Mouse (Mus musculus) hindlimb bud, embryonic 11.5 days (tissue): ENCODE results near the gene Cds2.
"Not testable (repeated sequence)": the region's sequence is repeated elsewhere in the genome, so short reads cannot be mapped to it uniquely, and the experiment has no call there.

Experiments
- DNase-seq: peaks from one replicate; pipeline ENCODE4 v3.0.0-alpha.2; 2012; ENCODE audit warnings: low read depth, low spot score; ENCODE audit errors: extremely low spot score

The Cds2 gene

GRCm38 (mm10) chr2:132290808-132291207, 27.9 kb downstream of the Cds2 start:
- no peak for DNase-seq

GRCm38 (mm10) chr2:132291265-132291664, 28.3 kb downstream of the Cds2 start:
- DNase-seq, result no peak

GRCm38 (mm10) chr2:132292083-132292482, 29.1 kb downstream of the Cds2 start:
- DNase-seq, result no peak

- no peak for DNase-seq
These were observed 30.9 kb downstream of the Cds2 start for GRCm38 (mm10) chr2:132293694-132294450.

- no peak for DNase-seq
These were observed 35.3 kb downstream of the Cds2 start for GRCm38 (mm10) chr2:132298250-132298649.

- no peak for DNase-seq
These were observed 38.5 kb downstream of the Cds2 start for GRCm38 (mm10) chr2:132301436-132301835.

- DNase-seq, result no peak
These were observed 42.2 kb downstream of the Cds2 start for GRCm38 (mm10) chr2:132305165-132305564.

- DNase-seq, result no peak
These were observed 43.0 kb downstream of the Cds2 start for GRCm38 (mm10) chr2:132305988-132306387.

- no peak for DNase-seq
These were observed 44.4 kb downstream of the Cds2 start for GRCm38 (mm10) chr2:132307213-132307843.

GRCm38 (mm10) chr2:132308829-132309228, 45.9 kb downstream of the Cds2 start:
- no peak for DNase-seq

- DNase-seq, result no peak
These were observed 46.5 kb downstream of the Cds2 start for GRCm38 (mm10) chr2:132309398-132309930.

GRCm38 (mm10) chr2:132312616-132313015, 49.7 kb downstream of the Cds2 start:
- no peak for DNase-seq

GRCm38 (mm10) chr2:132313568-132313967, 50.6 kb downstream of the Cds2 start:
- DNase-seq, result no peak

- not testable (repeated sequence) for DNase-seq
These were observed 51.1 kb downstream of the Cds2 start for GRCm38 (mm10) chr2:132314057-132314456.

GRCm38 (mm10) chr2:132316041-132316808, 53.3 kb downstream of the Cds2 start:
- DNase-seq, result peak; percentile 49

- no peak for DNase-seq
These were observed 54.2 kb downstream of the Cds2 start for GRCm38 (mm10) chr2:132317178-132317577.

- no peak for DNase-seq
These were observed 57.6 kb downstream of the Cds2 start for GRCm38 (mm10) chr2:132320516-132320915.

GRCm38 (mm10) chr2:132323541-132323940, 60.6 kb downstream of the Cds2 start:
- no peak for DNase-seq

GRCm38 (mm10) chr2:132337202-132337601, 74.3 kb downstream of the Cds2 start:
- DNase-seq, result no peak

- DNase-seq, result no peak
These were observed 77.4 kb downstream of the Cds2 start for GRCm38 (mm10) chr2:132340350-132340749.

GRCm38 (mm10) chr2:132341293-132341692, 78.3 kb downstream of the Cds2 start:
- no peak for DNase-seq
